Mouse (Mus musculus) layer of hippocampus, postnatal 14 days (tissue): ENCODE results near the gene Mknk1. TPM values are rescaled to one million over a fixed set of nuclear protein-coding genes. Genes with fewer than 3 reads are reported as not detected.

ENCODE experiments used
- DNase-seq, 2 experiments: peaks; one replicate each; pipeline ENCODE4 v3.0.0; 2021 to 2022; ENCODE audit warnings: low spot score in 2 of 2, mixed read lengths in 1 of 2
- long read RNA-seq, 2 experiments: library from polyadenylated mRNA; stranded (forward); transcript quantifications; one replicate each; pipeline ENCODE4 v2.0.0; 2021
- total RNA-seq, 2 experiments: library from RNA; stranded (reverse); gene quantifications; 2 replicates each; pipeline ENCODE4 v1.2.3; 2021

Mknk1 gene
- 10 to 100 TPM; 42.8 to 46.9 TPM for total RNA-seq
- long read RNA-seq, experiment 1, transcript Mknk1-201 (13 exons, 2,543 nt): major isoform, 12 of 50 reads
- long read RNA-seq, experiment 1, partial matches to known transcripts: 1 of 50 reads
- long read RNA-seq, experiment 1, other reads (novel, unspliced or antisense): 37 of 50 reads
- long read RNA-seq, experiment 2, transcript Mknk1-201 (13 exons, 2,543 nt): major isoform, 10 of 46 reads
- long read RNA-seq, experiment 2, partial matches to known transcripts: 4 of 46 reads
- long read RNA-seq, experiment 2, other reads (novel, unspliced or antisense): 32 of 46 reads

GRCm38 (mm10) chr4:115838696-115839641, at the start of gene Mknk1:
TSS of gene Mknk1 (plus strand) at chr4:115839198.
- DNase-seq: peak; percentile 88 to 94

- no peak for DNase-seq
Measured at GRCm38 (mm10) chr4:115790864-115791263, 48.1 kb upstream of the Mknk1 start.

GRCm38 (mm10) chr4:115795360-115795759, 43.6 kb upstream of the Mknk1 start:
- DNase-seq: no peak

GRCm38 (mm10) chr4:115799981-115800380, 39.0 kb upstream of the Mknk1 start:
- DNase-seq: no peak

GRCm38 (mm10) chr4:115812326-115812725, 26.7 kb upstream of the Mknk1 start:
- DNase-seq: no peak

GRCm38 (mm10) chr4:115815606-115816005, 23.4 kb upstream of the Mknk1 start:
- DNase-seq: no peak

GRCm38 (mm10) chr4:115820199-115820598, 18.8 kb upstream of the Mknk1 start:
- no peak for DNase-seq

- DNase-seq: no peak
Measured at GRCm38 (mm10) chr4:115820944-115821343, 18.1 kb upstream of the Mknk1 start.

- no peak for DNase-seq
Measured at GRCm38 (mm10) chr4:115821431-115821830, 17.6 kb upstream of the Mknk1 start.

GRCm38 (mm10) chr4:115821928-115822327, 17.1 kb upstream of the Mknk1 start:
- DNase-seq: no peak

- DNase-seq: no peak
Measured at GRCm38 (mm10) chr4:115824178-115824577, 14.8 kb upstream of the Mknk1 start.

- DNase-seq: no peak
Measured at GRCm38 (mm10) chr4:115825271-115825670, 13.7 kb upstream of the Mknk1 start.

- no peak for DNase-seq
Measured at GRCm38 (mm10) chr4:115827066-115827465, 11.9 kb upstream of the Mknk1 start.

GRCm38 (mm10) chr4:115827535-115827887, 11.5 kb upstream of the Mknk1 start:
- DNase-seq: no peak

- DNase-seq: peak; percentile 28 to 45
Measured at GRCm38 (mm10) chr4:115827888-115828571, 11.0 kb upstream of the Mknk1 start, which contains the start of gene Mob3c. TSS of gene Mob3c (plus strand) at chr4:115828092.

- DNase-seq: no peak
Measured at GRCm38 (mm10) chr4:115828572-115828902, 10.5 kb upstream of the Mknk1 start.

GRCm38 (mm10) chr4:115830491-115830890, 8.5 kb upstream of the Mknk1 start:
- DNase-seq: no peak

- DNase-seq: no peak
Measured at GRCm38 (mm10) chr4:115831221-115831620, 7.8 kb upstream of the Mknk1 start.

GRCm38 (mm10) chr4:115832040-115832439, 7.0 kb upstream of the Mknk1 start:
- no peak for DNase-seq

GRCm38 (mm10) chr4:115835576-115835975, 3.4 kb upstream of the Mknk1 start:
- no peak for DNase-seq

- no peak for DNase-seq
Measured at GRCm38 (mm10) chr4:115838196-115838595, 802 bp upstream of the Mknk1 start.

GRCm38 (mm10) chr4:115839956-115840355, 958 bp downstream of the Mknk1 start:
- no peak for DNase-seq
